Mouse (Mus musculus) MEL (cell line): ENCODE data around the gene Rhof.

ENCODE experiments used
- EP300 ChIP-seq, 2 experiments: IDR thresholded peaks; 2 replicates each; pipeline ENCODE4 v1.6.1; 2011; ENCODE audit warnings: improper control_type of control experiment in 2 of 2, low read length in 2 of 2, low read depth in 1 of 2, mild to moderate bottlenecking in 1 of 2
- GATA1 ChIP-seq: IDR thresholded peaks from 2 replicates; pipeline ENCODE4 v1.6.1; 2011; ENCODE audit warnings: low read depth, low read length, improper control_type of control experiment
- RAD21 ChIP-seq: IDR thresholded peaks from 2 replicates; pipeline ENCODE4 v1.6.1; 2011; ENCODE audit warnings: mild to moderate bottlenecking, low read depth, low read length, improper control_type of control experiment
- TAL1 ChIP-seq: IDR thresholded peaks from 2 replicates; pipeline ENCODE4 v1.6.1; 2012; ENCODE audit warnings: mild to moderate bottlenecking, inconsistent platforms, low read length, moderate library complexity, mixed read lengths
- UBTF ChIP-seq: IDR thresholded peaks from 2 replicates; pipeline ENCODE4 v1.6.1; 2012; ENCODE audit warnings: low read depth, mild to moderate bottlenecking, inconsistent platforms, low read length, improper control_type of control experiment, moderate library complexity, borderline replicate concordance; ENCODE audit not compliant: insufficient read depth
- ZC3H11A ChIP-seq: IDR thresholded peaks from 2 replicates; pipeline ENCODE4 v1.6.1; 2012; ENCODE audit warnings: low read depth, mild to moderate bottlenecking, inconsistent platforms, low read length, improper control_type of control experiment

DNA sequence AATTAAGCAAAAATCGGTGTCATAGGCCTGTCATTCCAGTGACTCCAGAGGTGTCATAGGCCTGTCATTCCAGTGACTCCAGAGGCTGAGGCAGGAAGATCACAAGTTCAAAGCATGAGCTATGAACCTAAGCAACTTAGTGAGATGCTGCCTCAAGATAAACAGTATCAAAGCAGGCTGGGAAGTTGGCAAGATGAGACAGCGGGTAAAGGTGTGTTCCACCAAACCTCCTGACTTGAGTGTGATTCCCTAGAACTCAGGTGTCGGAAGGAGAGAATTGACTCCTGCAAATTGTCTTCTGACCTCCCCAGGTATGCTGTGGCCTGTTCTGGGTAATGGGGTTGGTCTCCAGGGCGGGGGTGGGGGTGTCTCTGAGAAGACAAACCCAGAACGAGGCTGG, 36.8 kb upstream of the Rhof start, which contains the start of gene Psmd9:
- TF ChIP-seq UBTF (no peak), ZC3H11A (no peak), TAL1 (no peak), EP300 (IDR thresholded peaks at IDR 0.05; ENCODE audit: low read depth in 1 of 2, low read length in 2 of 2) (no peak), RAD21 (no peak), GATA1 (0 out of 2 replicates have a peak, but pooled peaks have one; percentile 12)
